Mouse (Mus musculus) frontal cortex, adult (tissue): ENCODE data around the gene Paxx.

Experiments used
- ATAC-seq: cut with Nextera tagmentation; 2 replicates; pipeline ENCODE4 v1.9.2; 2017; ENCODE audit warnings: mild to moderate bottlenecking, moderate library complexity, mixed read lengths; ENCODE audit not compliant: low TSS enrichment

The Paxx gene

GRCm38 (mm10) chr2:25460551-25461309 is at the start of gene Paxx:
Paxx (minus strand) TSS chr2:25461094.
- peak; percentile 88 for ATAC-seq

- ATAC-seq = no peak
These were observed 49.0 kb upstream of the Paxx start for GRCm38 (mm10) chr2:25509912-25510311.

GRCm38 (mm10) chr2:25506964-25507363 is 46.1 kb upstream of the Paxx start:
- ATAC-seq = no peak; the same call in 1 of the 2 replicates

GRCm38 (mm10) chr2:25505860-25506259 is 45.0 kb upstream of the Paxx start:
- ATAC-seq = no peak

GRCm38 (mm10) chr2:25505000-25505399 is 44.1 kb upstream of the Paxx start:
- ATAC-seq = no peak

- no peak for ATAC-seq
These were observed 43.6 kb upstream of the Paxx start for GRCm38 (mm10) chr2:25504538-25504937.

- no peak for ATAC-seq
These were observed 41.8 kb upstream of the Paxx start for GRCm38 (mm10) chr2:25502726-25503125.

GRCm38 (mm10) chr2:25501593-25502486 is 40.9 kb upstream of the Paxx start, which contains the start of gene C8g:
C8g (minus strand) TSS chr2:25501719.
- no peak for ATAC-seq

GRCm38 (mm10) chr2:25500576-25501405 is 39.9 kb upstream of the Paxx start, which contains the start of gene Fbxw5:
Fbxw5 (plus strand) TSS chr2:25500750.
- peak; percentile 91 for ATAC-seq

- no peak for ATAC-seq
These were observed 39.2 kb upstream of the Paxx start for GRCm38 (mm10) chr2:25500071-25500575.

GRCm38 (mm10) chr2:25498622-25499478 is 38.0 kb upstream of the Paxx start:
- no peak for ATAC-seq

GRCm38 (mm10) chr2:25497846-25498575 is 37.1 kb upstream of the Paxx start:
- ATAC-seq = no peak

GRCm38 (mm10) chr2:25496462-25496861 is 35.6 kb upstream of the Paxx start:
- ATAC-seq = no peak

- ATAC-seq = no peak
These were observed 32.6 kb upstream of the Paxx start, which contains the start of gene Lcn12 for GRCm38 (mm10) chr2:25493476-25493961. Lcn12 (minus strand) TSS chr2:25493911.

GRCm38 (mm10) chr2:25492988-25493387 is 32.1 kb upstream of the Paxx start:
- ATAC-seq = no peak

GRCm38 (mm10) chr2:25488671-25489068 is 27.8 kb upstream of the Paxx start:
- ATAC-seq = no peak

- no peak for ATAC-seq
These were observed 27.2 kb upstream of the Paxx start for GRCm38 (mm10) chr2:25487965-25488670.

- ATAC-seq = no peak
These were observed 24.2 kb upstream of the Paxx start for GRCm38 (mm10) chr2:25484901-25485647.
